Mouse (Mus musculus) lung, embryonic 14.5 days (tissue): ENCODE data around the gene Gsg1l. TPM values are rescaled to one million over a fixed set of nuclear protein-coding genes. Genes with fewer than 3 reads are reported as not detected.
A peak's percentile ranks its signal among the peaks of the same experiment; 100 is the strongest.

ENCODE experiments used
- ATAC-seq: fragments of 200-750 bp; cut with Nextera tagmentation; 2 replicates; pipeline ENCODE4 v1.8.0; 2017; ENCODE audit warnings: mild to moderate bottlenecking, moderate TSS enrichment, moderate library complexity; ENCODE audit not compliant: insufficient read depth
- DNase-seq: peaks from one replicate; pipeline ENCODE4 v3.0.0-alpha.2; 2015
- H3K27ac ChIP-seq: fragments of 300-500 bp; sonication (generic); 2 replicates; pipeline ENCODE4 v1.5.1; 2014; ENCODE audit warnings: low read depth, mild to moderate bottlenecking, moderate library complexity
- H3K27me3 ChIP-seq: fragments of 300-500 bp; sonication (generic); 2 replicates; pipeline ENCODE4 v1.6.1; 2014; ENCODE audit warnings: low read length, control low read depth; ENCODE audit not compliant: insufficient read depth
- H3K36me3 ChIP-seq: fragments of 300-500 bp; sonication (generic); 2 replicates; pipeline ENCODE4 v1.6.1; 2014; ENCODE audit warnings: control low read depth; ENCODE audit not compliant: insufficient read depth
- H3K4me1 ChIP-seq: fragments of 300-500 bp; sonication (generic); 2 replicates; pipeline ENCODE4 v1.6.1; 2014; ENCODE audit warnings: antibody characterized with exemption, control low read depth; ENCODE audit not compliant: insufficient read depth
- H3K4me2 ChIP-seq: fragments of 300-500 bp; sonication (generic); 2 replicates; pipeline ENCODE4 v1.6.1; 2014; ENCODE audit warnings: mild to moderate bottlenecking
- H3K4me3 ChIP-seq: fragments of 300-500 bp; sonication (generic); 2 replicates; pipeline ENCODE4 v1.5.1; 2014; ENCODE audit warnings: low read depth, low read length
- H3K9ac ChIP-seq: fragments of 300-500 bp; sonication (generic); 2 replicates; pipeline ENCODE4 v1.6.1; 2014
- H3K9me3 ChIP-seq: fragments of 300-500 bp; sonication (generic); 2 replicates; pipeline ENCODE4 v1.6.1; 2016; ENCODE audit warnings: low read depth, low read length, control low read depth
- CTCF ChIP-seq: IDR thresholded peaks from 2 replicates; pipeline ENCODE4 v1.5.1; 2016; ENCODE audit warnings: antibody characterized with exemption, low read depth
- WGBS: fragments of 180-500 bp; shearing (Covaris S2); extraction: QIAGEN DNeasy Blood & Tissue Kit; methylation state at CpG from one replicate; pipeline ENCODE4 v1.1.7; 2014; 5-methylcytosine and 5-hydroxymethylcytosine counted together
- polyA plus RNA-seq: library from polyadenylated mRNA; unstranded; fragments of >200 nt; fragmentation: Nextera tagmentation; extraction: Ambion mirVana; gene quantifications from 2 replicates; pipeline ENCODE4 v1.2.1, GENCODE M21; 2014

The Gsg1l gene
- polyA plus RNA-seq, 1 experiment from 2014 or later, result 3.3 TPM

DNA sequence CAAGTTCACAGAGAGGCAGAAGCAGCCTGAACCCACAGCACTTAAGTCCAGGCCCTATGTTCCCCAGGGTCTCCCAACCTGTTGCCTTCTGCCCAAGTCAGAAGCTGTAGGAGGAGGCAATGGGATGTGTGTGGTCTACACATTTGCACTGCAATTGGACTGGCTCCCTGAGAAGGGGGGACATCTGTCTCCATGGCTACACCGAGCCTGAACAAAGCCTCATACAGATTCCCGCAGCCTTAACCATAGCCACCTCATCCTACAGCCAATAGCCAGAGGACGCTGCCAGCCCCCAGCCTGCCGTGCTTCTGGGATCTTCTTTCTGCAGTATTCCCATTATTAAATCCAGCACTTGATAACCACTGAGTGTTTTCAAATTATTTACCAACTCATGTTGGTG, 20.0 kb downstream of the Gsg1l start:
- no peaks in the 10 kb centered on the region for H3K36me3 ChIP-seq
- ATAC-seq, result no peak
- H3K27me3 ChIP-seq, result no peaks in the 10 kb centered on the region
- no peak overlapping the region for H3K27ac ChIP-seq
- no peak overlapping the region for H3K4me2 ChIP-seq
- peaks cover 6% of the 10 kb centered on the region; the same call in 1 of the 2 replicates for H3K4me1 ChIP-seq
- H3K9ac ChIP-seq, result no peak overlapping the region
- no peak overlapping the region for H3K4me3 ChIP-seq
- no peak for TF ChIP-seq CTCF
- no peak for DNase-seq
- H3K9me3 ChIP-seq, result no peaks in the 10 kb centered on the region
- WGBS, result 58% methylated on average over 4 of the region's 4 CpGs

- no peak for TF ChIP-seq CTCF
- H3K4me3 ChIP-seq, result no peak overlapping the region
- no peak overlapping the region for H3K9ac ChIP-seq
- no peaks in the 10 kb centered on the region for H3K9me3 ChIP-seq
- WGBS, result 40% methylated on average over 7 of the region's 7 CpGs
- peaks cover 6% of the 10 kb centered on the region; the same call in 1 of the 2 replicates for H3K4me1 ChIP-seq
- DNase-seq (peak; percentile 76), ATAC-seq (peak; percentile 36; the same call in 1 of the 2 replicates)
- no peak overlapping the region for H3K4me2 ChIP-seq
- no peaks in the 10 kb centered on the region; the same call in 1 of the 2 replicates for H3K27me3 ChIP-seq
- no peaks in the 10 kb centered on the region for H3K36me3 ChIP-seq
- no peak overlapping the region for H3K27ac ChIP-seq
These were observed 23.3 kb downstream of the Gsg1l start for GRCm38 (mm10) chr7:126058918-126059317.

- H3K4me1 ChIP-seq, result peaks cover 6% of the 10 kb centered on the region; the same call in 1 of the 2 replicates
- no peak for TF ChIP-seq CTCF
- H3K9ac ChIP-seq, result no peak overlapping the region
- no peaks in the 10 kb centered on the region; the same call in 1 of the 2 replicates for H3K27me3 ChIP-seq
- no peak overlapping the region for H3K4me3 ChIP-seq
- no peak overlapping the region for H3K4me2 ChIP-seq
- peak; percentile 79 for DNase-seq
- ATAC-seq, result peak; percentile 84
- no peak overlapping the region for H3K27ac ChIP-seq
- WGBS, result 23% methylated on average over 10 of the region's 10 CpGs
- H3K9me3 ChIP-seq, result no peaks in the 10 kb centered on the region
- no peaks in the 10 kb centered on the region for H3K36me3 ChIP-seq
These were observed 24.8 kb downstream of the Gsg1l start for GRCm38 (mm10) chr7:126057332-126057914.

DNA sequence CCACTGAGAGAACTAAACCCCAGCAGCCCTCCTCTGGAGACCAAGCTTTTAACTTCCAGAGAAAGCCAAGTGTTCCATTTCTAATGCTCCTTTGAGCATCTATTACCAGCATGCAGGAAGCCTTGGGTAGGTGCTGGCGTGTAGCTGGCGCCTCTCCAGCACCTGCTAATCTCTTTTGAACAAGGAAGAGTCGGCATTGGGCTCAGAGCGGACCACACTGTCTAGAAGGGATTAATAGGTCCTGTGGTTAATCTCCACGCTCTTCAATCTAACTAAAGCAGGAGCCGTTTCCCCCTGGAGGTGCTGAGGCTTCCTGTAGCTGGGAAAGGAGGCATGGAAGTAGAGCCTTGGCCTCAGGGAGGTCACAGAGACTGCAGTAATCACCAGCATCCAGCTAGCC, 27.6 kb downstream of the Gsg1l start:
- no peaks in the 10 kb centered on the region; the same call in 1 of the 2 replicates for H3K27me3 ChIP-seq
- ATAC-seq, result no peak
- H3K27ac ChIP-seq, result no peak overlapping the region
- no peak overlapping the region for H3K4me3 ChIP-seq
- TF ChIP-seq CTCF, result no peak
- no peak overlapping the region for H3K4me2 ChIP-seq
- H3K9ac ChIP-seq, result no peak overlapping the region
- peaks cover 2% of the 10 kb centered on the region; the same call in 1 of the 2 replicates for H3K4me1 ChIP-seq
- DNase-seq, result no peak
- 50% methylated on average over 6 of the region's 6 CpGs for WGBS
- no peaks in the 10 kb centered on the region for H3K36me3 ChIP-seq
- no peaks in the 10 kb centered on the region for H3K9me3 ChIP-seq

- H3K27me3 ChIP-seq, result no peaks in the 10 kb centered on the region; the same call in 1 of the 2 replicates
- WGBS, result 78% methylated on average over 7 of the region's 7 CpGs
- no peak overlapping the region for H3K27ac ChIP-seq
- no peak for TF ChIP-seq CTCF
- H3K36me3 ChIP-seq, result no peaks in the 10 kb centered on the region
- H3K9ac ChIP-seq, result no peak overlapping the region
- no peaks in the 10 kb centered on the region for H3K4me1 ChIP-seq
- ATAC-seq (no peak), DNase-seq (no peak)
- H3K4me3 ChIP-seq, result no peak overlapping the region
- H3K4me2 ChIP-seq, result no peak overlapping the region
- H3K9me3 ChIP-seq, result no peaks in the 10 kb centered on the region
These were observed 28.6 kb downstream of the Gsg1l start for GRCm38 (mm10) chr7:126053618-126054017.

GRCm38 (mm10) chr7:126051910-126052309, 30.3 kb downstream of the Gsg1l start:
- no peak for TF ChIP-seq CTCF
- H3K9ac ChIP-seq, result no peak overlapping the region
- no peaks in the 10 kb centered on the region for H3K9me3 ChIP-seq
- DNase-seq, result no peak
- H3K4me2 ChIP-seq, result no peak overlapping the region
- no peaks in the 10 kb centered on the region for H3K4me1 ChIP-seq
- no peaks in the 10 kb centered on the region; the same call in 1 of the 2 replicates for H3K27me3 ChIP-seq
- 43% methylated on average over 6 of the region's 6 CpGs for WGBS
- H3K27ac ChIP-seq, result no peak overlapping the region
- no peak overlapping the region for H3K4me3 ChIP-seq
- ATAC-seq, result no peak
- no peaks in the 10 kb centered on the region for H3K36me3 ChIP-seq

- no peak for TF ChIP-seq CTCF
- Histone ChIP-seq H3K27me3 (no peaks in the 10 kb centered on the region), H3K9me3 (no peaks in the 10 kb centered on the region), H3K4me2 (no peak overlapping the region), H3K27ac (no peak overlapping the region), H3K9ac (no peak overlapping the region), H3K36me3 (no peaks in the 10 kb centered on the region), H3K4me3 (no peak overlapping the region), H3K4me1 (peaks cover 8% of the 10 kb centered on the region; the same call in 1 of the 2 replicates)
- 84% methylated on average over 6 of the region's 6 CpGs for WGBS
- no peak for DNase-seq
- ATAC-seq, result no peak
These were observed 37.1 kb downstream of the Gsg1l start for GRCm38 (mm10) chr7:126045077-126045476.
